Mouse (Mus musculus) myocyte (in vitro differentiated cells): ENCODE data around the gene Dynlt1c.
"Not testable (repeated sequence)": the region's sequence is repeated elsewhere in the genome, so short reads cannot be mapped to it uniquely, and the experiment has no call there.

Source experiments
- CEBPB ChIP-seq: IDR thresholded peaks from 2 replicates; pipeline ENCODE4 v1.6.1; 2011; ENCODE audit warnings: mild to moderate bottlenecking, moderate library complexity; ENCODE audit not compliant: poor library complexity, insufficient read depth, severe bottlenecking
- MAX ChIP-seq: IDR thresholded peaks from one replicate; pipeline ENCODE4 v1.6.1; 2011; ENCODE audit warnings: low read depth, mild to moderate bottlenecking, control low read depth
- MYOD1 ChIP-seq, 3 experiments: IDR thresholded peaks; one replicate each; pipeline ENCODE4 v1.6.1; 2011; ENCODE audit warnings: control low read depth in 2 of 3, low read depth in 2 of 3, mild to moderate bottlenecking in 2 of 3, moderate library complexity in 1 of 3; ENCODE audit not compliant: insufficient read length in 2 of 3, control insufficient read depth in 1 of 3
- MYOG ChIP-seq, 3 experiments: IDR thresholded peaks; one replicate each; pipeline ENCODE4 v1.6.1; 2011; ENCODE audit warnings: control low read depth in 2 of 3, low read depth in 2 of 3, mild to moderate bottlenecking in 2 of 3; ENCODE audit not compliant: insufficient read length in 2 of 3, control insufficient read depth in 1 of 3, insufficient read depth in 1 of 3
- POLR2A ChIP-seq: IDR thresholded peaks from one replicate; pipeline ENCODE4 v1.6.1; 2011; ENCODE audit warnings: low read depth, mild to moderate bottlenecking, control low read depth, moderate library complexity; ENCODE audit not compliant: insufficient read length
- POLR2AphosphoS2 ChIP-seq: IDR thresholded peaks from one replicate; pipeline ENCODE4 v1.6.1; 2011; ENCODE audit warnings: low read depth, control low read depth; ENCODE audit not compliant: insufficient read length
- REST ChIP-seq: IDR thresholded peaks from one replicate; pipeline ENCODE4 v1.6.1; 2011; ENCODE audit warnings: mild to moderate bottlenecking, control low read depth, moderate library complexity; ENCODE audit not compliant: insufficient read depth, insufficient read length
- SRF ChIP-seq: IDR thresholded peaks from one replicate; pipeline ENCODE4 v1.6.1; 2011; ENCODE audit warnings: low read depth; ENCODE audit not compliant: control insufficient read depth, insufficient read length
- TCF12 ChIP-seq: IDR thresholded peaks from one replicate; pipeline ENCODE4 v1.6.1; 2011; ENCODE audit warnings: mild to moderate bottlenecking, control low read depth; ENCODE audit not compliant: poor library complexity, insufficient read depth, severe bottlenecking
- TCF3 ChIP-seq: IDR thresholded peaks from one replicate; pipeline ENCODE4 v1.6.1; 2011; ENCODE audit warnings: low read depth, control low read depth; ENCODE audit not compliant: insufficient read length
- USF1 ChIP-seq: IDR thresholded peaks from one replicate; pipeline ENCODE4 v1.6.1; 2011; ENCODE audit warnings: low read depth, mild to moderate bottlenecking, control low read depth, moderate library complexity

- TF ChIP-seq CEBPB; POLR2A; MAX; MYOD1 (IDR thresholded peaks at IDR 0.05; ENCODE audit: control insufficient read depth in 1 of 3, insufficient read length in 2 of 3, low read depth in 2 of 3); USF1; TCF12; POLR2AphosphoS2; REST; MYOG (IDR thresholded peaks at IDR 0.05; ENCODE audit: control insufficient read depth in 1 of 3, insufficient read depth in 1 of 3, insufficient read length in 2 of 3, low read depth in 2 of 3); SRF; TCF3: not testable (repeated sequence)
Observed at GRCm38 (mm10) chr17:6655567-6656281, 54.3 kb downstream of the Dynlt1c start, which contains the start of gene Dynlt1f.
